Mouse (Mus musculus): Measurements from ENCODE around the gene E130311K13Rik. TPM values are rescaled to one million over a fixed set of nuclear protein-coding genes. Genes with fewer than 3 reads are reported as not detected.

Gene E130311K13Rik
- polyA plus RNA-seq, 1 experiment from 2014 or later = 5.6 TPM

GRCm38 (mm10) chr3:63871249-63871648 lies 58.0 kb downstream of the E130311K13Rik start:
- H3K9me3 ChIP-seq (ENCODE audit: control insufficient read depth, low read length) = no peaks in the 10 kb centered on the region
- H3K9ac ChIP-seq (replicated peaks; ENCODE audit: low read length) = no peak overlapping the region
- no peaks in the 10 kb centered on the region for H3K27me3 ChIP-seq (ENCODE audit: control insufficient read depth, insufficient read depth, low read length)
- 8% methylated on average over 2 of the region's 2 CpGs for WGBS
- H3K36me3 ChIP-seq (ENCODE audit: control insufficient read depth, insufficient read depth, low read length) = no peaks in the 10 kb centered on the region
- DNase-seq (no peak), ATAC-seq (ENCODE audit: low FRiP score, low TSS enrichment) (peak; percentile 48; the same call in 1 of the 2 replicates)
- no peak overlapping the region for H3K4me3 ChIP-seq (replicated peaks; ENCODE audit: low read depth, low read length)
- peaks cover 9% of the 10 kb centered on the region; the same call in 1 of the 2 replicates for H3K4me1 ChIP-seq (ENCODE audit: control insufficient read depth, insufficient read depth, low read length)
- H3K4me2 ChIP-seq (ENCODE audit: low read length) = no peak overlapping the region
- H3K27ac ChIP-seq (replicated peaks; ENCODE audit: low read depth, low read length) = 0 out of 2 replicates have a peak overlapping the region, but pooled peaks have one; percentile 5

GRCm38 (mm10) chr3:63868285-63868684 lies 61.0 kb downstream of the E130311K13Rik start:
- H3K36me3 ChIP-seq (ENCODE audit: control insufficient read depth, insufficient read depth, low read length) = no peaks in the 10 kb centered on the region
- ATAC-seq (ENCODE audit: low FRiP score, low TSS enrichment) (no peak), DNase-seq (peak; percentile 89)
- H3K4me2 ChIP-seq (ENCODE audit: low read length) = no peak overlapping the region
- H3K27ac ChIP-seq (replicated peaks; ENCODE audit: low read depth, low read length) = no peak overlapping the region
- peaks cover 9% of the 10 kb centered on the region; the same call in 1 of the 2 replicates for H3K4me1 ChIP-seq (ENCODE audit: control insufficient read depth, insufficient read depth, low read length)
- H3K27me3 ChIP-seq (ENCODE audit: control insufficient read depth, insufficient read depth, low read length) = no peaks in the 10 kb centered on the region
- WGBS = 66% methylated on average over 1 of the region's 1 CpGs
- H3K9me3 ChIP-seq (ENCODE audit: control insufficient read depth, low read length) = no peaks in the 10 kb centered on the region
- no peak overlapping the region for H3K9ac ChIP-seq (replicated peaks; ENCODE audit: low read length)
- H3K4me3 ChIP-seq (replicated peaks; ENCODE audit: low read depth, low read length) = no peak overlapping the region

DNA sequence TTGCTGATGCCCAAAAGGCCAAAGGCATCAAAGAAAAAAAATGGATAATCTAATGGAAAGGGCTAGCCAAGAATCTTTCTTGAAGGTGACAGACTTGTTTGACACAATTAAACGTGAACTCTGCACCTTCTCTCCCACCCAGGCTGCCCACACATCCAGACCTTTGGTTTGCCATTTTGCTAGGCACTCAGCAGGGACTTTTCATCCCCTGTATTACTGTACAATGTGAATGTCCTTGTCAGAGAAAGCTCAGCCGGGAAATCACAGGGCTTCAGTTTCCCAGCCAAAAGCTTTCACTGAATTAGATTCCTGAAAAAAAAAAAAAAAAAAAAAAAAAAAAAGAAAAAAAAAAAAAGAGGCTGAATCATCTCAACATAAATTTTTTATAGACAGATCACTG lies 64.2 kb downstream of the E130311K13Rik start:
- no peak overlapping the region for H3K4me2 ChIP-seq (ENCODE audit: low read length)
- no peaks in the 10 kb centered on the region for H3K4me1 ChIP-seq (ENCODE audit: control insufficient read depth, insufficient read depth, low read length)
- no peaks in the 10 kb centered on the region for H3K36me3 ChIP-seq (ENCODE audit: control insufficient read depth, insufficient read depth, low read length)
- H3K9me3 ChIP-seq (ENCODE audit: control insufficient read depth, low read length) = no peaks in the 10 kb centered on the region
- H3K9ac ChIP-seq (replicated peaks; ENCODE audit: low read length) = no peak overlapping the region
- no peak for ATAC-seq (ENCODE audit: low FRiP score, low TSS enrichment)
- H3K27ac ChIP-seq (replicated peaks; ENCODE audit: low read depth, low read length) = no peak overlapping the region
- DNase-seq = peak; percentile 31
- H3K4me3 ChIP-seq (replicated peaks; ENCODE audit: low read depth, low read length) = no peak overlapping the region
- H3K27me3 ChIP-seq (ENCODE audit: control insufficient read depth, insufficient read depth, low read length) = no peaks in the 10 kb centered on the region
- 38% methylated on average over 2 of the region's 2 CpGs for WGBS

Other genes with a start within 250 kb of the E130311K13Rik start
- 13.9 and 23.3 TPM in 2 replicates for gene Plch1, start 30.0 kb downstream of the E130311K13Rik start, polyA plus RNA-seq (2014; fragmentation: Nextera tagmentation; extraction: Ambion mirVana)
- gene Slc33a1, start 35.3 kb upstream of the E130311K13Rik start, polyA plus RNA-seq (2014; fragmentation: Nextera tagmentation; extraction: Ambion mirVana) = 19.9 and 20.4 TPM in 2 replicates
- gene Gmps, start 46.6 kb upstream of the E130311K13Rik start, polyA plus RNA-seq (2014; fragmentation: Nextera tagmentation; extraction: Ambion mirVana) = 48.3 and 60.7 TPM in 2 replicates
- gene Vmn2r1, start 152.1 kb upstream of the E130311K13Rik start, polyA plus RNA-seq (2014; fragmentation: Nextera tagmentation; extraction: Ambion mirVana) = 0.08 and 0.16 TPM in 2 replicates
- gene Vmn2r2, start 212.5 kb upstream of the E130311K13Rik start, polyA plus RNA-seq (2014; fragmentation: Nextera tagmentation; extraction: Ambion mirVana) = 0.08 TPM in 1 of 2 replicates, not detected in the other